Mouse (Mus musculus) liver, adult 2 months (tissue): ENCODE measurements at regions not wholly inside any gene's neighbourhood (a gene's known extent, or its start where the extent isn't known, plus 50 kb on each side); places are given as distances from the start of the nearest gene placed in this dataset.

Experiments used
- CTCF ChIP-seq: fragments of 200-500 bp; IDR thresholded peaks from 2 replicates; pipeline ENCODE4 v1.5.1; 2011; ENCODE audit warnings: low read depth, low read length, control low read depth
- POLR2A ChIP-seq: fragments of 200-500 bp; IDR thresholded peaks from 2 replicates; pipeline ENCODE4 v1.6.1; 2011; ENCODE audit warnings: low read length, control low read depth; ENCODE audit not compliant: insufficient read depth; ENCODE audit errors: extremely low read depth

- TF ChIP-seq CTCF (no peak), POLR2A (no peak)
Measured at GRCm38 (mm10) chr3:100365354-100365945, 123.7 kb downstream of the Tent5c start.
